Mouse (Mus musculus) heart, embryonic 10.5 days (tissue): ENCODE measurements at regions not wholly inside any gene's neighbourhood (a gene's known extent, or its start where the extent isn't known, plus 50 kb on each side); places are given as distances from the start of the nearest gene placed in this dataset.

Experiments
- DNase-seq: peaks from one replicate; pipeline ENCODE4 v3.0.0-alpha.2; 2017; ENCODE audit warnings: low spot score
- H3K27ac ChIP-seq: fragments of 300-500 bp; sonication (generic); 2 replicates; pipeline ENCODE4 v1.5.1; 2016; ENCODE audit warnings: mild to moderate bottlenecking
- H3K27me3 ChIP-seq: fragments of 300-500 bp; sonication (generic); 2 replicates; pipeline ENCODE4 v1.6.1; 2016; ENCODE audit warnings: mild to moderate bottlenecking; ENCODE audit not compliant: poor library complexity, insufficient read depth, severe bottlenecking
- H3K36me3 ChIP-seq: fragments of 300-500 bp; sonication (generic); 2 replicates; pipeline ENCODE4 v1.6.1; 2016; ENCODE audit warnings: mild to moderate bottlenecking, moderate library complexity
- H3K4me1 ChIP-seq: fragments of 300-500 bp; sonication (generic); 2 replicates; pipeline ENCODE4 v1.6.1; 2016; ENCODE audit warnings: mild to moderate bottlenecking
- H3K4me3 ChIP-seq: fragments of 300-500 bp; sonication (generic); 2 replicates; pipeline ENCODE4 v1.5.1; 2016; ENCODE audit warnings: mild to moderate bottlenecking, moderate library complexity
- H3K9me3 ChIP-seq: fragments of 300-500 bp; sonication (generic); 2 replicates; pipeline ENCODE4 v1.6.1; 2016; ENCODE audit warnings: mild to moderate bottlenecking, moderate library complexity
- WGBS: fragments of 180-500 bp; shearing (Covaris S2); methylation state at CpG from one replicate; pipeline ENCODE4 v1.1.7; 2016; 5-methylcytosine and 5-hydroxymethylcytosine counted together

- no peaks in the 10 kb centered on the region for H3K27me3 ChIP-seq
- H3K9me3 ChIP-seq, result no peaks in the 10 kb centered on the region
- no peaks in the 10 kb centered on the region for H3K4me1 ChIP-seq
- DNase-seq, result no peak
- 79% methylated on average over 2 of the region's 2 CpGs for WGBS
- no peak overlapping the region for H3K4me3 ChIP-seq
- H3K36me3 ChIP-seq, result no peaks in the 10 kb centered on the region
- H3K27ac ChIP-seq, result no peak overlapping the region
Observed at GRCm38 (mm10) chr1:69350417-69350816, 242.6 kb upstream of the Erbb4 start.

- no peaks in the 10 kb centered on the region for H3K9me3 ChIP-seq
- H3K27ac ChIP-seq, result no peak overlapping the region
- H3K4me3 ChIP-seq, result no peak overlapping the region
- H3K27me3 ChIP-seq, result no peaks in the 10 kb centered on the region
- H3K36me3 ChIP-seq, result no peaks in the 10 kb centered on the region
- 84% methylated on average over 6 of the region's 6 CpGs for WGBS
- H3K4me1 ChIP-seq, result no peaks in the 10 kb centered on the region
- DNase-seq, result no peak
Observed at GRCm38 (mm10) chr1:69349826-69350225, 242.0 kb upstream of the Erbb4 start.

GRCm38 (mm10) chr1:69342100-69342499 is 234.2 kb upstream of the Erbb4 start:
- WGBS, result 84% methylated on average over 4 of the region's 4 CpGs
- Histone ChIP-seq H3K4me3 (no peak overlapping the region), H3K27me3 (no peaks in the 10 kb centered on the region), H3K9me3 (no peaks in the 10 kb centered on the region), H3K27ac (no peak overlapping the region), H3K4me1 (no peaks in the 10 kb centered on the region), H3K36me3 (no peaks in the 10 kb centered on the region)
- no peak for DNase-seq

- no peaks in the 10 kb centered on the region for H3K4me1 ChIP-seq
- no peak overlapping the region for H3K4me3 ChIP-seq
- DNase-seq, result no peak
- no peak overlapping the region for H3K27ac ChIP-seq
- no peaks in the 10 kb centered on the region for H3K27me3 ChIP-seq
- 91% methylated on average over 4 of the region's 4 CpGs for WGBS
- H3K36me3 ChIP-seq, result no peaks in the 10 kb centered on the region
- no peaks in the 10 kb centered on the region for H3K9me3 ChIP-seq
Observed at GRCm38 (mm10) chr1:69340481-69340880, 232.6 kb upstream of the Erbb4 start.

GRCm38 (mm10) chr1:69331418-69332254 is 223.8 kb upstream of the Erbb4 start:
- H3K4me1 ChIP-seq, result no peaks in the 10 kb centered on the region
- H3K36me3 ChIP-seq, result no peaks in the 10 kb centered on the region
- H3K4me3 ChIP-seq, result no peak overlapping the region
- WGBS, result 55% methylated on average over 11 of the region's 11 CpGs
- H3K27me3 ChIP-seq, result no peaks in the 10 kb centered on the region
- H3K27ac ChIP-seq, result no peak overlapping the region
- no peaks in the 10 kb centered on the region for H3K9me3 ChIP-seq
- DNase-seq, result no peak

GRCm38 (mm10) chr1:69329399-69329798 is 221.5 kb upstream of the Erbb4 start:
- H3K27ac ChIP-seq, result no peak overlapping the region
- DNase-seq, result no peak
- 73% methylated on average over 3 of the region's 3 CpGs for WGBS

GRCm38 (mm10) chr1:69326711-69327110 is 218.9 kb upstream of the Erbb4 start:
- WGBS, result 87% methylated on average over 8 of the region's 8 CpGs
- Histone ChIP-seq H3K27ac (no peak overlapping the region), H3K9me3 (no peaks in the 10 kb centered on the region), H3K27me3 (no peaks in the 10 kb centered on the region), H3K36me3 (no peaks in the 10 kb centered on the region), H3K4me1 (no peaks in the 10 kb centered on the region), H3K4me3 (no peak overlapping the region)
- DNase-seq, result no peak

More at GRCm38 (mm10) chr1:69329399-69329798, 221.5 kb upstream of the Erbb4 start:
- Histone ChIP-seq H3K27me3 (no peaks in the 10 kb centered on the region), H3K4me3 (no peak overlapping the region), H3K9me3 (no peaks in the 10 kb centered on the region), H3K36me3 (no peaks in the 10 kb centered on the region), H3K4me1 (no peaks in the 10 kb centered on the region)

GRCm38 (mm10) chr1:69319526-69319925 is 211.7 kb upstream of the Erbb4 start:
- no peak overlapping the region for H3K4me3 ChIP-seq
- no peaks in the 10 kb centered on the region for H3K9me3 ChIP-seq
- WGBS, result 48% methylated on average over 3 of the region's 3 CpGs
- H3K36me3 ChIP-seq, result no peaks in the 10 kb centered on the region
- H3K27ac ChIP-seq, result no peak overlapping the region
- DNase-seq, result no peak
- H3K4me1 ChIP-seq, result no peaks in the 10 kb centered on the region
- no peaks in the 10 kb centered on the region for H3K27me3 ChIP-seq

- H3K9me3 ChIP-seq, result no peaks in the 10 kb centered on the region
- H3K4me3 ChIP-seq, result no peak overlapping the region
- WGBS, result 61% methylated on average over 3 of the region's 3 CpGs
- no peak overlapping the region for H3K27ac ChIP-seq
- H3K36me3 ChIP-seq, result no peaks in the 10 kb centered on the region
- no peak for DNase-seq
- H3K4me1 ChIP-seq, result no peaks in the 10 kb centered on the region
- no peaks in the 10 kb centered on the region for H3K27me3 ChIP-seq
Observed at GRCm38 (mm10) chr1:69296816-69297215, 189.0 kb upstream of the Erbb4 start.

- WGBS, result 81% methylated on average over 7 of the region's 7 CpGs
- H3K9me3 ChIP-seq, result no peaks in the 10 kb centered on the region
- H3K36me3 ChIP-seq, result no peaks in the 10 kb centered on the region
- no peaks in the 10 kb centered on the region for H3K27me3 ChIP-seq
- no peaks in the 10 kb centered on the region for H3K4me1 ChIP-seq
- no peak for DNase-seq
- H3K4me3 ChIP-seq, result no peak overlapping the region
- no peak overlapping the region for H3K27ac ChIP-seq
Observed at GRCm38 (mm10) chr1:69291329-69291728, 183.5 kb upstream of the Erbb4 start.

GRCm38 (mm10) chr1:69286374-69286773 is 178.5 kb upstream of the Erbb4 start:
- 36% methylated on average over 3 of the region's 3 CpGs for WGBS
- Histone ChIP-seq H3K36me3 (no peaks in the 10 kb centered on the region), H3K4me1 (no peaks in the 10 kb centered on the region), H3K27ac (no peak overlapping the region), H3K27me3 (no peaks in the 10 kb centered on the region), H3K4me3 (no peak overlapping the region), H3K9me3 (no peaks in the 10 kb centered on the region)
- DNase-seq, result no peak

- H3K27me3 ChIP-seq, result no peaks in the 10 kb centered on the region
- H3K9me3 ChIP-seq, result no peaks in the 10 kb centered on the region
- no peaks in the 10 kb centered on the region for H3K36me3 ChIP-seq
- no peak overlapping the region for H3K27ac ChIP-seq
- DNase-seq, result no peak
- 65% methylated on average over 4 of the region's 4 CpGs for WGBS
- H3K4me1 ChIP-seq, result peaks cover 3% of the 10 kb centered on the region; the same call in 1 of the 2 replicates
- no peak overlapping the region for H3K4me3 ChIP-seq
Observed at GRCm38 (mm10) chr1:69277428-69277827, 169.6 kb upstream of the Erbb4 start.

GRCm38 (mm10) chr1:69247691-69248090 is 139.8 kb upstream of the Erbb4 start:
- no peaks in the 10 kb centered on the region for H3K36me3 ChIP-seq
- WGBS, result 87% methylated on average over 5 of the region's 5 CpGs
- H3K9me3 ChIP-seq, result no peaks in the 10 kb centered on the region
- H3K27me3 ChIP-seq, result no peaks in the 10 kb centered on the region
- H3K4me1 ChIP-seq, result no peaks in the 10 kb centered on the region
- DNase-seq, result no peak
- no peak overlapping the region for H3K4me3 ChIP-seq
- H3K27ac ChIP-seq, result no peak overlapping the region
